Mouse (Mus musculus): Measurements from ENCODE around the gene Gm10375. TPM values are rescaled to one million over a fixed set of nuclear protein-coding genes. Genes with fewer than 3 reads are reported as not detected.
"Not testable (repeated sequence)": the region's sequence is repeated elsewhere in the genome, so short reads cannot be mapped to it uniquely, and the experiment has no call there.

The Gm10375 gene
- not detected in 2 replicates for total RNA-seq (2015; ENCODE audit: low replicate concordance)
- total RNA-seq (2017; ENCODE audit: low replicate concordance) = not detected in 2 replicates

DNA sequence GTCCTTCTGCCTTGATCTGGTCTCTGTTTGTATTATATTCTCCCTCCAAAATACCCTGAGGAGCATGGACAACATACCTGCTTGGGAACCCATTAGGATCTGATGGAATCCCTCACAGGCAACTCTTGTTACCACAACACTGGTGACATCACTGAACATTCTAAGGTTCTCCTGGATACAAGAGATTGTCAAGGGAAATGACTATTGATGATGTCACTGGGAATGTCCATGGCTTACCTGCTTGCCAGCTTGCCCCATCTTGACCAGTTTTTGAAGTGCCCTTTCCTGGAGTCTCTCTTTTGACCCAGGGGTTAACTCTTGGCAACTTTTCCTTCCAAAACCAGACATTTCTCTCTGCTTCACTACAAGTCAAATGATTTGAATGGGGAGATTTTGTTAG lies at the start of gene Gm10375:
TSS of gene Gm10375 (minus strand) at position 101 of the 400 bp plus-strand sequence.
- not testable (repeated sequence) for ATAC-seq (replicated peaks; ENCODE audit: low FRiP score, poor library complexity, severe bottlenecking)

DNA sequence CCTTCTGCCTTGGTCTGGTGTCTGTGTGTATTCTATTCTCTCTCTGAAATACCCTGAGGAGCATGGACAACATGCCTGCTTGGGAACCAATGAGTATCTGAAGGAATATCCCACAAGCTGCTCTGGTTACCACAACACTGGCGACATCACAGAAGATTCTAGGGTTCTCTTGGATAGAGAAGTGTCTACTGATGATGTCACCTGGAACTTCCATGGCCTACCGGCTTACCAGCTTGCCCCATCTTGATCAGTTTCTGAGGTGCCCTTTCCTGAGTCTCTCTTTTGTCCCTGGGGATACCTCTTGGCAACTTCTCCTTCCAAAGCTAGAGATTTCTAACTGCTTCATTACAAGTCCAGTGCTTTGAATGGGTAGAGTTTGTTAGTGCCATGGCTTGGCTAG lies 28.8 kb downstream of the Gm10375 start, which contains the start of gene Gm17654:
TSS of gene Gm17654 (minus strand) at position 101 of the 400 bp plus-strand sequence.
- ATAC-seq (replicated peaks; ENCODE audit: low FRiP score, poor library complexity, severe bottlenecking) = not testable (repeated sequence)

DNA sequence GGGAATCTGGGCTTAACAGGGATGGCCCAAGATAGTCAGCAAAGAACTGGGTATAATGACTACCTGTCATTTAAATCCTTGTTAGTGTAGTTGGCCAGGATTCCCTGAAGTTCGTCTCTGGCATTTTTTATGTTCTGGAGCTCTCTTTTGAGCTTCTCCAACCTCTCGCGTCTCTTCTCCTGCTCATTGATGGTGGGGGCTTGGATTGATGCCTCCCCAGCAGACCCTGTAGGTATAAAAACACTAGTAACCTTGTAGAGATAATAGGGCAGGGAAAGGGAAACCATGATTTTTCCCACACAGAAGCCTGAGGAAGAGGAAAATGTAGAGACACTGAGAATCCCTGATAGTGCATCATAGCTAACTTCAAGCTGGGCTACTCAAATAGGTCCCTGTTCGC lies 29.8 kb downstream of the Gm10375 start:
- ATAC-seq (replicated peaks; ENCODE audit: low FRiP score, poor library complexity, severe bottlenecking) = not testable (repeated sequence)

Other genes starting within 250 kb of the Gm10375 start
- not detected in 2 replicates for gene Gm8138, start 191.7 kb downstream of the Gm10375 start, total RNA-seq (2015; ENCODE audit: low replicate concordance)
- not detected in 2 replicates for gene Gm8138, start 191.7 kb downstream of the Gm10375 start, total RNA-seq (2017; ENCODE audit: low replicate concordance)
- gene Gm5799, start 64.4 kb downstream of the Gm10375 start, total RNA-seq (2015; ENCODE audit: low replicate concordance) = not detected in 2 replicates
- gene Gm5799, start 64.4 kb downstream of the Gm10375 start, total RNA-seq (2017; ENCODE audit: low replicate concordance) = not detected in 2 replicates
- not detected in 2 replicates for gene Gm17654, start 28.9 kb downstream of the Gm10375 start, total RNA-seq (2015; ENCODE audit: low replicate concordance)
- not detected in 2 replicates for gene Gm17654, start 28.9 kb downstream of the Gm10375 start, total RNA-seq (2017; ENCODE audit: low replicate concordance)
- gene Gm8165, start 69.2 kb upstream of the Gm10375 start, total RNA-seq (2015; ENCODE audit: low replicate concordance) = not detected in 2 replicates
- not detected in 2 replicates for gene Gm8165, start 69.2 kb upstream of the Gm10375 start, total RNA-seq (2017; ENCODE audit: low replicate concordance)
- gene Gm7324, start 89.8 kb upstream of the Gm10375 start, total RNA-seq (2015; ENCODE audit: low replicate concordance) = not detected in 2 replicates
- 3.2 TPM in 1 of 2 replicates, not detected in the other for gene Gm7324, start 89.8 kb upstream of the Gm10375 start, total RNA-seq (2017; ENCODE audit: low replicate concordance)
- not detected in 2 replicates for gene Gm16506, start 119.5 kb upstream of the Gm10375 start, total RNA-seq (2015; ENCODE audit: low replicate concordance)
- gene Gm16506, start 119.5 kb upstream of the Gm10375 start, total RNA-seq (2017; ENCODE audit: low replicate concordance) = not detected in 2 replicates
- not detected in 2 replicates for gene Gm6526, start 139.9 kb upstream of the Gm10375 start, total RNA-seq (2015; ENCODE audit: low replicate concordance)
- gene Gm6526, start 139.9 kb upstream of the Gm10375 start, total RNA-seq (2017; ENCODE audit: low replicate concordance) = not detected in 2 replicates
- gene Gm8180, start 176.7 kb upstream of the Gm10375 start, total RNA-seq (2015; ENCODE audit: low replicate concordance) = not detected in 2 replicates
- not detected in 2 replicates for gene Gm8180, start 176.7 kb upstream of the Gm10375 start, total RNA-seq (2017; ENCODE audit: low replicate concordance)

All from erythroid progenitor cell, adult 5-6 weeks (primary cell).